Mouse (Mus musculus) CH12.LX (cell line): ENCODE results near the gene Hes6. TPM values are rescaled to one million over a fixed set of nuclear protein-coding genes. Genes with fewer than 3 reads are reported as not detected.

Experiments used
- DNase-seq: peaks from one replicate; pipeline ENCODE4 v3.0.0-alpha.2; 2013; ENCODE audit errors: extremely low read depth
- H3K27ac ChIP-seq: 2 replicates; pipeline ENCODE4 v1.5.1; 2012; ENCODE audit warnings: low read depth, mild to moderate bottlenecking, control low read depth, moderate library complexity; ENCODE audit not compliant: insufficient read depth
- H3K27me3 ChIP-seq: replicated peaks from 2 replicates; pipeline ENCODE3; 2012; ENCODE audit warnings: inconsistent platforms
- H3K36me3 ChIP-seq, 2 experiments: replicated peaks in 1 of 2; 2 replicates each; pipeline versions ENCODE3 to v1.6.1; 2012; ENCODE audit warnings: inconsistent platforms in 1 of 2, low read length in 1 of 2, mild to moderate bottlenecking in 1 of 2, mixed read lengths in 1 of 2, moderate library complexity in 1 of 2; ENCODE audit not compliant: control insufficient read depth in 1 of 2, insufficient read depth in 1 of 2
- H3K4me1 ChIP-seq, 2 experiments: 2 replicates each; pipeline ENCODE4 v1.6.1; 2012; ENCODE audit warnings: inconsistent platforms in 1 of 2, moderate library complexity in 1 of 2; ENCODE audit not compliant: insufficient read depth in 2 of 2, control insufficient read depth in 1 of 2
- H3K4me2 ChIP-seq: 2 replicates; pipeline ENCODE4 v1.6.1; 2012; ENCODE audit warnings: low read depth, mild to moderate bottlenecking, control low read depth; ENCODE audit not compliant: poor library complexity, insufficient read depth, severe bottlenecking
- H3K4me3 ChIP-seq, 3 experiments: fragments of 150-350 bp in 1 of 3; sonication (generic) in 1 of 3; replicated peaks in 1 of 3; 2 replicates each; pipeline versions ENCODE3 to v1.5.1; 2011 to 2012; ENCODE audit warnings: low read depth in 2 of 3, low read length in 2 of 3, mild to moderate bottlenecking in 2 of 3, moderate library complexity in 2 of 3, control low read depth in 1 of 3, improper control_type of control experiment in 1 of 3, inconsistent platforms in 1 of 3, mixed read lengths in 1 of 3; ENCODE audit not compliant: poor library complexity in 1 of 3
- H3K79me2 ChIP-seq: replicated peaks from 2 replicates; pipeline ENCODE4 v1.6.1; 2012; ENCODE audit warnings: mild to moderate bottlenecking, moderate library complexity; ENCODE audit not compliant: control insufficient read depth, poor library complexity, insufficient read depth, severe bottlenecking; ENCODE audit errors: extremely low read depth
- H3K9ac ChIP-seq: 2 replicates; pipeline ENCODE4 v1.6.1; 2012; ENCODE audit warnings: low read depth, mild to moderate bottlenecking, control low read depth, moderate library complexity; ENCODE audit not compliant: insufficient read depth
- H3K9me3 ChIP-seq: replicated peaks from 2 replicates; pipeline ENCODE3; 2012; ENCODE audit warnings: low read length, inconsistent platforms, mixed read lengths
- CHD1 ChIP-seq: IDR thresholded peaks from 2 replicates; pipeline ENCODE4 v1.6.1; 2012; ENCODE audit warnings: low read depth, low read length, improper control_type of control experiment, inconsistent platforms
- CHD2 ChIP-seq: IDR thresholded peaks from 2 replicates; pipeline ENCODE4 v1.6.1; 2011; ENCODE audit warnings: low read length, improper control_type of control experiment
- E2F4 ChIP-seq: IDR thresholded peaks from 2 replicates; pipeline ENCODE4 v1.6.1; 2011; ENCODE audit warnings: low read depth, low read length, improper control_type of control experiment; ENCODE audit not compliant: insufficient replicate concordance
- ELF1 ChIP-seq: IDR thresholded peaks from 2 replicates; pipeline ENCODE4 v1.6.1; 2014; ENCODE audit warnings: low read depth, mild to moderate bottlenecking, inconsistent platforms, low read length, improper control_type of control experiment
- EP300 ChIP-seq: IDR thresholded peaks from 2 replicates; pipeline ENCODE4 v1.6.1; 2011; ENCODE audit warnings: low read length, improper control_type of control experiment
- ETS1 ChIP-seq: conservative IDR thresholded peaks from 2 replicates; pipeline ENCODE4 v1.6.1; 2012; ENCODE audit warnings: low read depth, mild to moderate bottlenecking, inconsistent platforms, low read length, improper control_type of control experiment, moderate library complexity
- IRF4 ChIP-seq: IDR thresholded peaks from 2 replicates; pipeline ENCODE4 v1.6.1; 2014; ENCODE audit warnings: low read depth, mild to moderate bottlenecking, inconsistent platforms, low read length, improper control_type of control experiment
- JUN ChIP-seq: IDR thresholded peaks from 2 replicates; pipeline ENCODE4 v1.6.1; 2011; ENCODE audit warnings: low read depth, mild to moderate bottlenecking, low read length, improper control_type of control experiment, moderate library complexity; ENCODE audit not compliant: insufficient read depth
- JUND ChIP-seq: conservative IDR thresholded peaks from 2 replicates; pipeline ENCODE4 v1.6.1; 2011; ENCODE audit warnings: low read depth, low read length, improper control_type of control experiment
- KAT2A ChIP-seq: IDR thresholded peaks from 2 replicates; pipeline ENCODE4 v1.6.1; 2012; ENCODE audit warnings: low read length, improper control_type of control experiment, inconsistent platforms; ENCODE audit not compliant: insufficient replicate concordance
- MAFK ChIP-seq: IDR thresholded peaks from 2 replicates; pipeline ENCODE4 v1.6.1; 2011; ENCODE audit warnings: low read length, improper control_type of control experiment; ENCODE audit not compliant: insufficient replicate concordance
- MAX ChIP-seq: IDR thresholded peaks from 2 replicates; pipeline ENCODE4 v1.6.1; 2011; ENCODE audit warnings: low read length, improper control_type of control experiment
- MYC ChIP-seq: IDR thresholded peaks from 2 replicates; pipeline ENCODE4 v1.6.1; 2011; ENCODE audit warnings: low read depth, mild to moderate bottlenecking, improper control_type of control experiment, low read length
- NRF1 ChIP-seq: IDR thresholded peaks from 2 replicates; pipeline ENCODE4 v1.6.1; 2014; ENCODE audit warnings: low read depth, mild to moderate bottlenecking, inconsistent platforms, low read length, improper control_type of control experiment, moderate library complexity
- PAX5 ChIP-seq: IDR thresholded peaks from 2 replicates; pipeline ENCODE4 v1.6.1; 2012; ENCODE audit warnings: low read length, inconsistent platforms, mixed read lengths
- POLR2A ChIP-seq: IDR thresholded peaks from 2 replicates; pipeline ENCODE4 v1.6.1; 2011; ENCODE audit warnings: low read depth, mild to moderate bottlenecking, improper control_type of control experiment, low read length
- POLR2AphosphoS2 ChIP-seq: IDR thresholded peaks from 2 replicates; pipeline ENCODE4 v1.6.1; 2011; ENCODE audit warnings: low read depth, low read length, improper control_type of control experiment
- RCOR1 ChIP-seq: conservative IDR thresholded peaks from 2 replicates; pipeline ENCODE4 v1.6.1; 2012; ENCODE audit warnings: low read depth, mild to moderate bottlenecking, inconsistent platforms, low read length, improper control_type of control experiment
- SIN3A ChIP-seq: IDR thresholded peaks from 2 replicates; pipeline ENCODE4 v1.6.1; 2012; ENCODE audit warnings: low read length, improper control_type of control experiment, inconsistent platforms
- SMC3 ChIP-seq: IDR thresholded peaks from 2 replicates; pipeline ENCODE4 v1.6.1; 2011; ENCODE audit warnings: low read depth, low read length, improper control_type of control experiment
- UBTF ChIP-seq: IDR thresholded peaks from 2 replicates; pipeline ENCODE4 v1.6.1; 2012; ENCODE audit warnings: low read depth, mild to moderate bottlenecking, inconsistent platforms, low read length, improper control_type of control experiment, moderate library complexity
- USF2 ChIP-seq: conservative IDR thresholded peaks from 2 replicates; pipeline ENCODE4 v1.6.1; 2011; ENCODE audit warnings: low read depth, low read length, improper control_type of control experiment
- ZC3H11A ChIP-seq: IDR thresholded peaks from 2 replicates; pipeline ENCODE4 v1.6.1; 2012; ENCODE audit warnings: low read depth, mild to moderate bottlenecking, inconsistent platforms, low read length, improper control_type of control experiment
- ZKSCAN1 ChIP-seq: IDR thresholded peaks from 2 replicates; pipeline ENCODE4 v1.6.1; 2012; ENCODE audit warnings: low read depth, inconsistent platforms, low read length, improper control_type of control experiment, borderline replicate concordance
- ZMIZ1 ChIP-seq: IDR thresholded peaks from 2 replicates; pipeline ENCODE4 v1.6.1; 2012; ENCODE audit warnings: low read depth, mild to moderate bottlenecking, inconsistent platforms, low read length, improper control_type of control experiment
- dilution Hi-C: fragments of 300-500 bp; cut with MboI; formaldehyde crosslinking; loops from 2 replicates; pipeline ENCODE4 v1.14.3; 2020; ENCODE audit warnings: low sequenced_read_pairs; ENCODE audit not compliant: extremely low pct_unique_long_range_greater_than_20kb, extremely low pct_ligation_motif_present
- in situ Hi-C: fragments of 300-500 bp; cut with MboI; formaldehyde crosslinking; loops from 3 replicates; pipeline ENCODE4 v1.14.3; 2019; ENCODE audit warnings: low sequenced_read_pairs, low pct_ligation_motif_present, low pct_unique_long_range_greater_than_20kb, mixed read lengths
- polyA plus RNA-seq: library from polyadenylated mRNA; unstranded; fragments of >175 nt; gene quantifications from 2 replicates; pipeline ENCODE4 v1.2.1, GENCODE M21; 2012; ENCODE audit warnings: low read depth; ENCODE audit not compliant: insufficient read length
- total RNA-seq, 2 experiments: library from RNA; depleted of rRNA; stranded (reverse); fragments of 300-350 nt in 1 of 2; fragments of >200 nt in 1 of 2; gene quantifications; 2 replicates each; pipeline ENCODE4 v1.2.3; 2012 to 2014

Hes6 gene
- total and polyA plus RNA-seq, 3 experiments = 15.4 to 25.7 (median 21.1) TPM

- Histone ChIP-seq H3K9ac (no peak overlapping the region), H3K36me3 (peaks cover 52 to 92% of the 10 kb centered on the region in 2 experiments), H3K27me3 (no peaks in the 10 kb centered on the region), H3K4me3 (no peak overlapping the region), H3K27ac (no peak overlapping the region), H3K9me3 (no peaks in the 10 kb centered on the region), H3K79me2 (peaks cover 53% of the 10 kb centered on the region), H3K4me2 (no peak overlapping the region), H3K4me1 (peaks cover 7 to 38% of the 10 kb centered on the region in 2 experiments)
- DNase-seq = no peak
- dilution Hi-C loops (no loop called here), in situ Hi-C loops (no loop called here)
- TF ChIP-seq JUND (no peak), ZMIZ1 (no peak), EP300 (no peak), E2F4 (no peak), IRF4 (no peak), POLR2AphosphoS2 (no peak), NRF1 (no peak), ELF1 (no peak), ZKSCAN1 (no peak), PAX5 (no peak), UBTF (no peak), SMC3 (no peak), SIN3A (no peak), RCOR1 (no peak), MYC (no peak), ETS1 (no peak), CHD2 (no peak), USF2 (no peak), JUN (no peak), CHD1 (no peak)
Measured at GRCm38 (mm10) chr1:91390369-91390768, 23.5 kb downstream of the Hes6 start.

GRCm38 (mm10) chr1:91381091-91381471 lies 32.8 kb downstream of the Hes6 start:
- Histone ChIP-seq H3K4me2 (no peak overlapping the region), H3K27ac (no peak overlapping the region), H3K9me3 (no peaks in the 10 kb centered on the region), H3K27me3 (no peaks in the 10 kb centered on the region), H3K36me3 (peaks cover 85 to 95% of the 10 kb centered on the region in 2 experiments), H3K9ac (no peak overlapping the region), H3K79me2 (peaks cover 3% of the 10 kb centered on the region; the same call in 1 of the 2 replicates), H3K4me3 (no peak overlapping the region), H3K4me1 (peaks cover 0 to 5% of the 10 kb centered on the region in 2 experiments; a peak in 2 of 4 replicates)
- dilution Hi-C loops = no loop called here
- in situ Hi-C loops = no loop called here
- no peak for TF ChIP-seq POLR2A
- no peak for TF ChIP-seq MAFK
- no peak for TF ChIP-seq MAX
- no peak for TF ChIP-seq POLR2AphosphoS2
- TF ChIP-seq SMC3 = no peak
- no peak for TF ChIP-seq UBTF
- no peak for TF ChIP-seq ZC3H11A
- TF ChIP-seq E2F4 = no peak
- TF ChIP-seq KAT2A = no peak
- no peak for DNase-seq
